Mouse (Mus musculus) heart, postnatal 0 days (tissue): ENCODE results near the gene Immp2l.

Experiments
- CTCF ChIP-seq: IDR thresholded peaks from 2 replicates; pipeline ENCODE4 v1.5.1; 2016; ENCODE audit warnings: antibody characterized with exemption, control low read depth, low read depth
- EP300 ChIP-seq: IDR thresholded peaks from 2 replicates; pipeline ENCODE4 v1.6.1; 2016; ENCODE audit warnings: antibody characterized with exemption, low read depth

- no peak for TF ChIP-seq EP300
- TF ChIP-seq CTCF, result peak; percentile 30
Measured at GRCm38 (mm10) chr12:41221893-41222292, 198.0 kb downstream of the Immp2l start.
